Mouse (Mus musculus) stomach, adult 2 months (tissue): ENCODE results near the gene Uck2. TPM values are rescaled to one million over a fixed set of nuclear protein-coding genes. Genes with fewer than 3 reads are reported as not detected.

Experiments
- polyA plus RNA-seq: library from polyadenylated mRNA; depleted of rRNA; stranded (reverse); fragments of >200 nt; gene quantifications from 2 replicates; pipeline ENCODE4 v1.2.3, GENCODE M21; 2012; rRNA removed

The Uck2 gene
- polyA plus RNA-seq, result 23.2 and 24.0 TPM in 2 replicates

GRCm38 (mm10) chr1:167285320-167285355, at the start of gene Uck2:
Uck2 (minus strand) TSS chr1:167285320.

DNA sequence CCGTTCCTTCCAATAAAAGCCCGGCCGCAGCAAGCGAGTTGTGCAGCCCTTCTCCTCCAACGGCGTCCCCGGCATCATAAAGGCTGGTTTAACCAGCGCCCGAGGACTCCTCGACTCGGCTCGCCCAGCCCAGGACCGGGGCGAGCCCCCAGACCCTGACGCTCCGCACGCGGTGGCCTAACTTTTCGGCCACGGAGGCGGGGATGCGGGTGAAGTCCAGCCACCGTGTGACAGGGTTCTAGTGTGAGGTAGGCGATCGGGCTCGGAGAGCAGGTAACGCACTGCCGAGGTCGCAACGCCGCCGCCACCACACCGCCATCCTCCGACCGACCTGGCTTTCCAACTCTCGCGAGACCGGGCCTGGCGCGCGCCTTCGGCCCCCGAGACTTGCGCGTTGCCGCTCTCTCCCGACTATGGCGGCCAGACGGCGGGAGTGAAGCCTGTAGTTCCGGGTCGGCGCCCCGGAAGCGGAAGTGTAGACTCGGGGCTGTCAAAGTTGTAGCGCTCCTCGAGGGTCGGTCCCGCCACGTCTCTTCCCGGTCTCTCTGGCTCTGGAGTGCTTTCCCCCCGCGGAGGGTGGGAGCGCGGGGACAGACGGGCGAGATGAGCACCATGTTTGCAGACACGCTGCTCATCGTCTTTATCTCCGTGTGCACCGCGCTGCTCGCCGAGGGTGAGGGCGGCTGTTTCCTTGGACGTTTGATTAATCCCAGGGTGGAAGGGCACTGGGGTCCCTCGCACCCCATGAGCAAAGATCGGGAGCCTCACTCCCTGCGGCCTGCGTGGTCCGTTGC, 23.3 kb upstream of the Uck2 start, which contains the start of gene Tmco1:
Tmco1 (plus strand) TSS at position 118 of the 794 bp plus-strand sequence.

Other genes with a start within 250 kb of the Uck2 start
- 17.3 and 24.5 TPM in 2 replicates for gene Tmco1, start 23.1 kb upstream of the Uck2 start, polyA plus RNA-seq
- 12.5 and 15.2 TPM in 2 replicates for gene Aldh9a1, start 64.7 kb upstream of the Uck2 start, polyA plus RNA-seq
- 2,187 and 2,198 TPM in 2 replicates for gene Mgst3, start 108.5 kb upstream of the Uck2 start, polyA plus RNA-seq
- not detected in 2 replicates for gene Lrrc52, start 181.5 kb upstream of the Uck2 start, polyA plus RNA-seq